Mouse (Mus musculus): ENCODE data around the gene Gm49661. TPM values are rescaled to one million over a fixed set of nuclear protein-coding genes. Genes with fewer than 3 reads are reported as not detected.

Gm49661 gene
- total RNA-seq (2021): not detected

GRCm38 (mm10) chr8:84969241-84970134 is at the start of gene Gm49661, which contains the start of the genes Prdx2 and Rnaseh2a:
Gene Gm49661, minus strand, starts transcription at chr8:84969433.
Gene Prdx2, plus strand, starts transcription at chr8:84969587.
Gene Rnaseh2a, minus strand, starts transcription at chr8:84969767.
- peak; percentile 39 for DNase-seq (ENCODE audit: low spot score)
- intact Hi-C loops (cut with DNase I): no loop called here

GRCm38 (mm10) chr8:85017209-85017608 is 48.0 kb upstream of the Gm49661 start:
- intact Hi-C loops (cut with DNase I): no loop called here
- DNase-seq (ENCODE audit: low spot score): no peak

- intact Hi-C loops (cut with DNase I): no loop called here
- DNase-seq (ENCODE audit: low spot score): no peak
Measured at GRCm38 (mm10) chr8:85016724-85017123, 47.5 kb upstream of the Gm49661 start.

- no peak for DNase-seq (ENCODE audit: low spot score)
- intact Hi-C loops (cut with DNase I): no loop called here
Measured at GRCm38 (mm10) chr8:85014431-85014830, 45.2 kb upstream of the Gm49661 start, which contains the start of gene Best2. Gene Best2, minus strand, starts transcription at chr8:85014531.

- intact Hi-C loops (cut with DNase I): no loop called here
- no peak for DNase-seq (ENCODE audit: low spot score)
Measured at GRCm38 (mm10) chr8:85013230-85013840, 44.1 kb upstream of the Gm49661 start.

- intact Hi-C loops (cut with DNase I): no loop called here
- DNase-seq (ENCODE audit: low spot score): no peak
Measured at GRCm38 (mm10) chr8:85011242-85011641, 42.0 kb upstream of the Gm49661 start.

GRCm38 (mm10) chr8:85007686-85008085 is 38.5 kb upstream of the Gm49661 start:
- intact Hi-C loops (cut with DNase I): no loop called here
- no peak for DNase-seq (ENCODE audit: low spot score)

- DNase-seq (ENCODE audit: low spot score): peak; percentile 69
- intact Hi-C loops (cut with DNase I): loop anchor here (2.0 to 5.0 kb wide), 2 partner anchors 35 to 69 kb away; no protein-coding TSS in a partner anchor
Measured at GRCm38 (mm10) chr8:84997649-84998295, 28.5 kb upstream of the Gm49661 start.

GRCm38 (mm10) chr8:84996978-84997377 is 27.7 kb upstream of the Gm49661 start:
- DNase-seq (ENCODE audit: low spot score): no peak
- intact Hi-C loops (cut with DNase I): loop anchor here (2.0 to 5.0 kb wide), 2 partner anchors 35 to 68 kb away; no protein-coding TSS in a partner anchor

GRCm38 (mm10) chr8:84995680-84996079 is 26.4 kb upstream of the Gm49661 start:
- intact Hi-C loops (cut with DNase I): loop anchor here (2.0 to 5.0 kb wide), 2 partner anchors 33 to 67 kb away; no protein-coding TSS in a partner anchor
- DNase-seq (ENCODE audit: low spot score): no peak

- intact Hi-C loops (cut with DNase I): loop anchor here (5.0 kb wide), 1 partner anchor 82 kb away; no protein-coding TSS in a partner anchor
- DNase-seq (ENCODE audit: low spot score): no peak
Measured at GRCm38 (mm10) chr8:84994375-84994774, 25.1 kb upstream of the Gm49661 start.

- intact Hi-C loops (cut with DNase I): loop anchor here (1.0 to 5.0 kb wide), 2 partner anchors 16 to 79 kb away; no protein-coding TSS in a partner anchor
- DNase-seq (ENCODE audit: low spot score): no peak
Measured at GRCm38 (mm10) chr8:84990836-84991235, 21.6 kb upstream of the Gm49661 start.

- DNase-seq (ENCODE audit: low spot score): peak; percentile 93
- intact Hi-C loops (cut with DNase I): loop anchor here (1.0 to 5.0 kb wide), 2 partner anchors 15 to 78 kb away; no protein-coding TSS in a partner anchor
Measured at GRCm38 (mm10) chr8:84990349-84990748, 21.1 kb upstream of the Gm49661 start, which contains the start of gene Hook2. Gene Hook2, plus strand, starts transcription at chr8:84990603.

GRCm38 (mm10) chr8:84989810-84990209 is 20.6 kb upstream of the Gm49661 start:
- peak; percentile 86 for DNase-seq (ENCODE audit: low spot score)

GRCm38 (mm10) chr8:84989311-84989731 is 20.1 kb upstream of the Gm49661 start:
- DNase-seq (ENCODE audit: low spot score): peak; percentile 66
- intact Hi-C loops (cut with DNase I): no loop called here

More at GRCm38 (mm10) chr8:84989810-84990209, 20.6 kb upstream of the Gm49661 start:
- intact Hi-C loops (cut with DNase I): loop anchor here (1.0 to 5.0 kb wide), 2 partner anchors 15 to 78 kb away; no protein-coding TSS in a partner anchor

GRCm38 (mm10) chr8:84987903-84988302 is 18.7 kb upstream of the Gm49661 start:
- DNase-seq (ENCODE audit: low spot score): peak; percentile 46
- intact Hi-C loops (cut with DNase I): no loop called here

- DNase-seq (ENCODE audit: low spot score): no peak
- intact Hi-C loops (cut with DNase I): no loop called here
Measured at GRCm38 (mm10) chr8:84987388-84987787, 18.2 kb upstream of the Gm49661 start.

GRCm38 (mm10) chr8:84986379-84986945 is 17.2 kb upstream of the Gm49661 start:
- intact Hi-C loops (cut with DNase I): no loop called here
- no peak for DNase-seq (ENCODE audit: low spot score)

- peak; percentile 82 for DNase-seq (ENCODE audit: low spot score)
- intact Hi-C loops (cut with DNase I): no loop called here
Measured at GRCm38 (mm10) chr8:84985684-84986378, 16.6 kb upstream of the Gm49661 start.

Measured in heart, postnatal 25 days (tissue).